Mouse (Mus musculus) c-Kit-negative CD71-positive TER-119-positive erythroid progenitor cells, embryonic 14.5 days (primary cell): ENCODE results near the gene Gm49393.
"Not testable (repeated sequence)": the region's sequence is repeated elsewhere in the genome, so short reads cannot be mapped to it uniquely, and the experiment has no call there.

Source experiments
- DNase-seq: peaks from one replicate; pipeline ENCODE4 v3.0.0-alpha.2; 2013; ENCODE audit warnings: low read depth, low spot score

Gm49393 gene

DNA sequence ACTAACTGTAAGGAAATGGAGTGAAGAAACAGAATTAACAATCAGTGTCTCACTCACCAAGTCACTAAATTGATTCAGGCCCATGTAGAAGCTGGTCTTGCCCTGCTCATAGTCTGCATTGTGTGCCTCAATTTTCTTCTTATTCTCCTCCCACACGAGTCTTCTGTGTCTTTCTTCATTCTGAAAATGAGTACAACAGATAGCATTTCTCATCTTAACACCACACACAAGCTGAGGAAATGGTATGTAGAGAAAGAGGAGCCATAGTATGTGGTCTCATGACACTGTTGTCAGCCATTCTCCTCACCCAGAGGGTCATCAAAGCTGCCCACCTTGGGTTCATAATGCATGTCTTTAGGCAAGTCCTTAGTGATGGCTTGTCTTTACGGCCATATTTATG, at the start of gene Gm49393:
Gm49393 (minus strand) TSS at position 101 of the 400 bp plus-strand sequence.
- not testable (repeated sequence) for DNase-seq

GRCm38 (mm10) chr13:60972319-60972718, 36.9 kb upstream of the Gm49393 start:
- not testable (repeated sequence) for DNase-seq

DNA sequence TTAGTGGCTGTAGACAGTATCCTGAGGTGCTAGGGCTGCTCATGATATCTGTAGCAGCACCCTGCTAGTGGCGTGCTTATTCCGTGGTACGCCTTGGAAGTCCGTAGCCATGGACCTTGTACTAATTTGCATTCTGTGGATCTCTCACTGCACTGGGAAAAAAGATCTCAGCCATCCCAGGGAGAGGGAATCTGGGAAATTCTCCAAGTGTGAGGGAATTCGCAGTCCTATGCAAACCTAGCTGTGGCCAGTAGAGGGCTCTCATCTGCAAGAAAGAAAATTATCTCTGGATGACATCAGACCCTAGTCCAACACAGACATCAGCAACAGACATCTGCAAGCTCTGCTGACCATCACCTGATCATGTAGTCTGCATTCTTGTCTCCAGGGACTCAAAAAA, 28.6 kb upstream of the Gm49393 start:
- not testable (repeated sequence) for DNase-seq

DNA sequence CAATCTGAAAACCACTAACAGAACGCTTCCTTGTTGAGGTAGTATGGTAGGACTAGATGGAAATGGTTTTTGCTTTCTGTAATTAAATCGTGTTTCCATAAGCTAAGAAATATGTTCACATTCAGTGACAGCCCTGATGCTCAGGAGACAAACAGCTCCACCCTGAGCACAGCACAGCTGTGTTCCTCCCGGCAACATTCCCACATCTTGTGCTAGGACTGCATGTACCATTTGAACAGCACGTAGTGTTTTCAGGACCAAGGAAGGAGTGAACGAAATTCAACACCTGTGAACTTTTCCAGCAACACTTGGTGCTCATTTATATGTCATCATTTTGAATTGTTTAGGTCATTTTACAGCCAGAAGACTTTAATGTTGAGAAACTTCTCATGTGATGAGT, 26.3 kb upstream of the Gm49393 start:
- DNase-seq = no peak

GRCm38 (mm10) chr13:60941884-60942283, 6.5 kb upstream of the Gm49393 start, which contains the start of gene Tpbpa:
TSS of gene Tpbpa (minus strand) at chr13:60941984.
- not testable (repeated sequence) for DNase-seq

DNA sequence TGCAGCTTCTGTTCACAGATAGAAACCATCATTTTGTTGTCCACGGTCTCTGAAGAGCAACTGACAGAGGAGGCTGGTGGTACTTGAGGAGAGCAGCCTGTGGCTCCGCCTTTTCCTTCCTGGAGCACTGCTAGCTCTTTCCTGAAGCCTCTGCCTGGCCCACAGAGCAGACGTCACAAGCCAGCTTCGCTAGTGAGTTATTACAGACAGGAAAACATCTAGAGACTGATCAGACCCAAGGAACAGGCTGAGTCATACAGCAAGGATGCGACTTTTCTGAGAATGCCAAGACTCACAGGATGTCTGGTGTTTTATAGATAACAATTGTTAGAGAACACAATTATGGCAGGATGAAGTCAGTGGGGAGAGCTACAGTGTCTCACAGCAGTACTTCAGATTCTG, 1.1 kb upstream of the Gm49393 start, which contains the start of the genes Gm49391 and Ctla2a:
Gm49391 (minus strand) TSS at position 72 of the 402 bp plus-strand sequence.
Ctla2a (minus strand) TSS at position 126 of the 402 bp plus-strand sequence.
- DNase-seq = no peak

GRCm38 (mm10) chr13:60904780-60905179, 30.6 kb downstream of the Gm49393 start, which contains the start of gene Tpbpb:
TSS of gene Tpbpb (minus strand) at chr13:60904880.
- not testable (repeated sequence) for DNase-seq

DNA sequence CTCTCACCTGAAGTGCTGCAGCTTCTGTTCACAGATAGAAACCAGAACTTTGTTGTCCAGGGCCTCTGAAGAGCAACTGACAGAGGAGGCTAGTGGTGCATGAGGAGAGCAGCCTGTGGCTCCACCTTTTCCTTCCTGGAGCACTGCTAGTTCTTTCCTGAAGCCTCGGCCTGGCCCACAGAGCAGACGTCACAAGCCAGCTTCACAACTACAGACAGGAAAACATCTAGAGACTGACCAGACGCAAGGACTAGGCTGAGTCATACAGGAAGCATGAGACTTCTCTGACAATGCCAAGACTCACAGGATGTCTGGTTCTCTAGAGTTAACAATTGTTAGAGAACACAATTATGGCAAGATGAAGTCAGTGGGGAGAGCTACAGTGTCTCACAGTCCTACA, 38.1 kb downstream of the Gm49393 start, which contains the start of gene Ctla2b:
Ctla2b (minus strand) TSS at position 120 of the 400 bp plus-strand sequence.
- DNase-seq = no peak

DNA sequence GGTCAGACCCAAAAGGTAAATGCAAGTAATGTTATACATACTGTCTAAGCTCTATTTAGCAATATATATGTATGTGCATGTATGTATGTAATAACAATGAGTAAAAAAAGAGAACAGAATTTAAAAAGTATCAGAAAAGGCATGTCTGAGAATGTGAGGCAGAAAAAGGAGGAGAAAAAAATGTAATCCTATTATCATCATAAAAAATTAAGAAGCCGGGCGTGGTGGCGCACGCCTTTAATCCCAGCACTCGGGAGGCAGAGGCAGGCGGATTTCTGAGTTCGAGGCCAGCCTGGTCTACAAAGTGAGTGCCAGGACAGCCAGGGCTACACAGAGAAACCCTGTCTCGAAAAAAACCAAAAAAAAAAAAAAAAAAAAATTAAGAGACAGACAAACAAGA, 38.6 kb downstream of the Gm49393 start, which contains the start of gene Gm49392:
Gm49392 (minus strand) TSS at position 101 of the 400 bp plus-strand sequence.
- not testable (repeated sequence) for DNase-seq

DNA sequence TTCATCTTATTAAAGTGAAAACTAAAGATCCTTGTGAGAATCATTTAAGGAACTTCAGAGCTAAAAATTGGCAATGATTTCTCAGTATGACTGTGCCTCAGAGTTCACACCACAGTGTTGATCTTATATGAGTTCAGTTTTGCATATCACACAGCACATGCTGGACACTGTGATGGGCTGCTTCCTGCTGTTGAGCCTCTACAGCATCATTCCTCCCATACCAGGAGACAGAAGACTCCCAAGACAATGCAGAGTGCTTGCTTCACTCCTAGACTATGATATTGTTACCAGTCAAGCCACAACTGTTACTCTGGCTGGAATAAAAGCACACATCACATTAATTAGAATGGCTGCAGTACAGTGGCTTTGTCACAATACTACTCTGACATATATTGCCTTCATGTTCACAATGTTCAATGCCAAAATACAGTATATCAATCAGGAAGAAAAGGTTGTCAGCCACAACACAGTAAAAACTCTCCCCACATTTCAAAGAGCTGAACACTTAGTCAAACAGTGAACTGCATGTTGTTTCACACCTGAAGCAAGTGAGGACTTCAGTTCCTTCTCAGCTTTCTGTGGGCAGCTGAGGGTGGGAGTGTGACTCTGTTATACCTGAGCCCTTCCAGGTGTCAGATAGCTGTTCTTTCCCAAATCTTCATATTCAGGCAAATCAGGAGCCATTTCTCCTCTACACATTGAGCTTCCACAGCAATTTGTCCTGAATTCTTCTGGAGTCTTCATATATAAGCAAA, 39.8 kb downstream of the Gm49393 start:
- DNase-seq = no peak

- DNase-seq = no peak
Observed at GRCm38 (mm10) chr13:60892301-60892700, 43.1 kb downstream of the Gm49393 start.

- no peak for DNase-seq
Observed at GRCm38 (mm10) chr13:60864281-60864680, 71.1 kb downstream of the Gm49393 start, which contains the start of gene 4930486L24Rik. TSS of gene 4930486L24Rik (minus strand) at chr13:60864475.

- DNase-seq = no peak
Observed at GRCm38 (mm10) chr13:60848241-60849120, 86.9 kb downstream of the Gm49393 start.

- DNase-seq = no peak
Observed at GRCm38 (mm10) chr13:60843153-60843552, 92.2 kb downstream of the Gm49393 start.

DNA sequence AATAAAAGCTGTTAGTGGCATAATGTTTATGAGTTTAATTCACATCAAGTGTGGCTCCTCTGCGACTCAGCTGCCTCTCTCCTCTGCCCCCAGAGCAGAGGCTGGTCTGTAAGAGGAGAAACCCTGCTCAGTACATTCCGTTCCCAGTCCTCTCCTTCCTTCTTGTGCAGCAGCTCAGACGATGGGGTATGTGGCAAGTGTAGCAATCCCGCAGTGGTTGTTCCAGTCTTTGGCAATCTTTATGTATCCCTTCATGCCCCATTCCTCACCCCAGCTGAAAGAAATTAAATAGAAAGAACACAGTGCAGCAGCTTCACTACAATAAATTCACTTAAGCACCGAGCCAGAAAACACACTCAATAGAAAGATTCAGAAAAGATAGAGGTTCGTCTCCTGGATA, 92.7 kb downstream of the Gm49393 start:
- DNase-seq = no peak

GRCm38 (mm10) chr13:60839353-60839902, 96.0 kb downstream of the Gm49393 start:
- no peak for DNase-seq

DNA sequence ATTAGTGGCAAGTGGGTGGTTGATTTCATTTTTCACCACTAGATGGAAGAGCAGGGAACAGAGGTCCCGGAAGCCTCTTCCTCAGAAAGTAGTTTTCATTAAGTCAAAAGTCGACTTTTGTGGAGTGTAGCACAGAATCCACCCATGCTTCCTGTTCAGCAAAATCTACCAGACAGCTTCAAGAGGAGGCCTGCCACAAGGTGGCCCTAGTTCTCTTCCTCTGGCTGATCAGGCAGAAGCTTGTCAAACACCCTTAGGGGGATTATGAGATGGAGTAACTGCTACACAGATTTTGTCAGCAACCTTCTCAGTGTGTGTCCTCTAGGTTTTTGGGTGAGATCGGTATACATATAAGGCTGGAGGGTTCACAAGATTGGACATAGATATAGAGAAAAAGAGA, 109.3 kb downstream of the Gm49393 start:
- DNase-seq = no peak

GRCm38 (mm10) chr13:60820486-60821175, 114.8 kb downstream of the Gm49393 start:
- no peak for DNase-seq

- no peak for DNase-seq
Observed at GRCm38 (mm10) chr13:60819469-60819868, 115.9 kb downstream of the Gm49393 start.

DNA sequence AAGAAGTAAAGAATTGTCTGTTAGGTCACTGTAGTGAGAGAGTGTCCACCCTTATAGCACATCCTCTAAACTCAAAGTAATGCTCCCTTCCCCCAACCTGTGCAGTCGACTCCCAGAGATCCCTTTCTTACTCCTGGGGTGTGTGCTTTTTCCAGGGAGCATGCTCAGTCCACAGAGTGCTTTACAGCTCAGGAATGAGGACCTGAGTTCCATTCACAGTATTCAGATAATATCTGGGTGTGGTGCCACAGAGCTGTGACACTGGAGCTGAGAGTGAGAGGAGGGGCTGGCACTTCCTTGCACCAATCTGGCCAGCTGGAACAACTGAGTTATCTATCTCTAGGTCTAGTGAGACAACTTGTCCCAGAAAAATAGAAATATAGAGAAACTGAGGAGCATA, 121.7 kb downstream of the Gm49393 start:
- DNase-seq = no peak

DNA sequence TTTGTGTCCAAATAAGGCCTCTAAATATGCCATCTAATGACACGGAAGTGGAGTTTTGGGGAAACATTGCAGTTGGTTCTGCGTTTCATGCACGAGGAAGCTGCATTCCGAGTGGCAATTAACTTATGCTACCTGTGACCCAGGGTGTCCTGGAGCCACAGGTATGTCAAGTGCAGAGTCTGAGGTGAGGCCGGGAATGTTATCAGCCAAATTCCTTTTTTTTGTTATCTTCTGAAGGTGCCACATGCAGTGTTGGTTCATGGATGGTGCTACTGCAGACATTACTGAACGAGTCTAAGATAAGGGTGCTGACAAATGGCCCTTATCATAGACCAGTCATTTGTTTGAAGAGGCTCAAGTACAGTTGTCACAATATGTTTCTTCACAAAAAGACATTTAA, 122.6 kb downstream of the Gm49393 start:
- DNase-seq = no peak
